Mouse (Mus musculus) embryonic fibroblast, embryonic 13.5 days (primary cell): ENCODE data around the gene Pard3b. TPM values are rescaled to one million over a fixed set of nuclear protein-coding genes. Genes with fewer than 3 reads are reported as not detected.

Source experiments
- H3K27ac ChIP-seq: 2 replicates; pipeline ENCODE4 v1.5.1; 2012; ENCODE audit warnings: low read length, control low read depth, inconsistent platforms; ENCODE audit not compliant: insufficient read depth
- H3K4me1 ChIP-seq: 2 replicates; pipeline ENCODE4 v1.6.1; 2011; ENCODE audit warnings: low read length; ENCODE audit not compliant: control insufficient read depth, insufficient read depth
- H3K4me3 ChIP-seq: 2 replicates; pipeline ENCODE4 v1.5.1; 2011; ENCODE audit warnings: mild to moderate bottlenecking, control low read depth, low read length; ENCODE audit not compliant: insufficient read depth
- CTCF ChIP-seq: IDR thresholded peaks from 2 replicates; pipeline ENCODE4 v1.5.1; 2011; ENCODE audit warnings: mild to moderate bottlenecking, control low read depth, low read length, moderate library complexity, borderline replicate concordance; ENCODE audit not compliant: insufficient read depth
- POLR2A ChIP-seq: IDR thresholded peaks from 2 replicates; pipeline ENCODE4 v1.6.1; 2011; ENCODE audit warnings: low read depth, mild to moderate bottlenecking, control low read depth, low read length, moderate library complexity
- polyA plus RNA-seq: library from polyadenylated mRNA; stranded (reverse); fragments of >200 nt; gene quantifications from 2 replicates; pipeline ENCODE4 v1.2.4, GENCODE M21; 2011; ENCODE audit warnings: low read depth; ENCODE audit not compliant: missing spikeins, insufficient read length

Pard3b gene
- polyA plus RNA-seq, 1 experiment: 6.9 TPM

DNA sequence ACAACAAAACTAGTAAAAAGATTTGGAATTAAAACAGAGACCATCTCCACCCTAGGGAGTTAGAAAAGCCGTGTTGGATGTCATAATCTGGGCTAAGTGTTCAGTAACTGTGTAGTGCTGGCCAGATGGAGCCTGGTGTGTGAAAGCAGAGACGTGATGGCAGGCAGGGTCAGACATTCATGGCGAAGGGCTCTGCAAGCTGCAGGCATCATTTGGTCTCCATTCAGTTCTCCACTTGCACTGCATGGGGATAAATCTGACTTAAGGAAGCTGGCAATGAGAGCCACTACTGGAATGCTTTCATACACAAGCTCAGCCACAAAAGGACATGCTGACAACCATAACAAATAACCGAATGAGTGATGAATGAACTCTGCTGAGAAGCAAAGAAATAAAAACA lies 265.4 kb downstream of the Pard3b start:
- Histone ChIP-seq H3K4me1 (peaks cover 5% of the 10 kb centered on the region), H3K4me3 (no peak overlapping the region), H3K27ac (no peak overlapping the region; the same call in 1 of the 2 replicates)
- TF ChIP-seq POLR2A (no peak), CTCF (no peak)

DNA sequence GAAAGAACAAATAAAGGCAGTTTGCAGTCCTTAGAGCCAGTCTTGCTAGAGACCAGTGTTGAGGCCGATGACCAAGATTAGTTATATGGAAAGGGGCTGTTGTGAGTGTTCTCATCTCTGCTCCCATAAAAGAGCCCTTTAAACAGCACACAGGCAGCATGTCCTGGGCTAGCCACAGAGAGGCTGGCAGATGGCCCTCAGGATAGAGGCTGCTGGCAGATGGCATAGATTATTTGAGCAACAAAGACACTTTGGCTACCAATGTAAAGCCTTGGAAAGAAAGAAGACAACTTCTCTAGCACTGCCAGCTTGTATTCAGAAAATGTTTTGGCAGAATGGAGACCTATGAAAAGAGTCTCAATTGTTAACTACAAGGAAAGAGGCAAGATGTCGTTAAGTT lies 274.3 kb downstream of the Pard3b start:
- no peak overlapping the region for H3K4me3 ChIP-seq
- no peak for TF ChIP-seq POLR2A
- no peak for TF ChIP-seq CTCF
- H3K27ac ChIP-seq: no peak overlapping the region
- H3K4me1 ChIP-seq: no peaks in the 10 kb centered on the region

DNA sequence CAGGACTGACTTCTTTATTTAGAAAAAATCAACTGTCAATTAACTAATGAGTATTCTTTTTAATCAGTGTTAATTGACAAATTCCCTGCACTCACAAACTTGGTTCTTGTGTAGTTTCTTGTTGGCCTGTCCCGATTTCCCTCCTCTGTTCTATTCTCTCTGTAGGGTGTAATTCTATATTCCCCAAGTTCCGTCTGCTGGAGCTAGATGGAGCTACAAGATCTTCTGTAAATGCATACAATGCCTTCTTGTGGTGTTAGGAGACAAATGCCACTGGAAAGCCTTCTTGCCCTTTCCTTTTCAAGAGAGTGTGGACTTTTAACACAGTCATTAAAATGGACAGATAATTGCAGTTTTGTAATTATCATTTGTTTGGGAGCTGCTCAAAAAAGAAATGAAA lies 286.3 kb downstream of the Pard3b start:
- TF ChIP-seq CTCF (no peak), POLR2A (no peak)
- Histone ChIP-seq H3K4me3 (no peak overlapping the region), H3K4me1 (no peaks in the 10 kb centered on the region), H3K27ac (no peak overlapping the region)

DNA sequence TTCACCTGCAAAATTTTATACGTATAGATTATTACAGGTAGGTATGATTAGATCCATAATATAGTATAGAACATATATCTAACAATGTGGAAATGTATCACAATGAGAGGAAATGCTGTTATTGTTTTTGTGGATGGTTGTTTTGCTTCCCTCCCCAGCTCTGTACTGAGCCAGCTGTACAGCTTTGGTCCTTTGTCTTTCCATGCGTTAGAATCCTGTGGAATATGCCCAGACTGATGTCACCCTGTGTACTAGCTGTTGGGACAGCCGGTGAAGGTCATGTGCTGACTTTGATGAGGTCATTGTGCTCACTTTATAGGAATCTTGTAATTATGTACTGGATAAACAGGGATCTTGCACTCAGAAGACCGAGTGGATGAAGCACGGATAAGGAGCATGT lies 286.9 kb downstream of the Pard3b start:
- TF ChIP-seq CTCF (no peak), POLR2A (no peak)
- Histone ChIP-seq H3K27ac (no peak overlapping the region), H3K4me3 (no peak overlapping the region), H3K4me1 (no peaks in the 10 kb centered on the region)

DNA sequence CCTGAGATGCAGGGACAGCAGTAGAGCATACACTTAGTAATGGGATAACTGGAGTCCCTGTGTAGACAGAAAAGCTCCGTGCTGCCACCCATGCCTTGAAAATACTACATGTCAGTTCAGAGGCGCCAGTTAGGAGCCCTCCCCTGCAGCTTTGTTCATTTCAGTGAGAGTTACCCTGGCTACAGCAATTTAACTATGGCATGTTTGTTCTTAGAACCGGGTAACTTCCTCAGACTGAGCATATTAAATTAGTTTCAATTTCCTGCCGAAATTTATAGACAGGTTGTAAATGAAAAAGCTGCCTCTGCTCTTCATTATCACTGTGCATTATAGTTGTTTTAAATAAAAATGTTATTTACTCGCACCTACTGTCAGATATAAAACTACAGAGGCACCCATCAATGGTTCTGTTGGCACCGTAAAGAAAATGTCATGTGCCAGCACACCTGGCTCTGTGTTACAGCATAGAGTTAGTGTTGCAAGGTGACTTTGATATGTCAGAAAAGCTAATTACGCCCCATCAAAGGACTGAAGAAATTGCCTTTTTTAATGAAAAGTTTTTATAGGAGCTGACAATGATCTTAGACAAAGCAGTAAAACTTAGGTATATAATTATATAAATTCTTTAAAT lies 289.6 kb downstream of the Pard3b start:
- H3K4me1 ChIP-seq: no peaks in the 10 kb centered on the region
- H3K27ac ChIP-seq: no peak overlapping the region
- TF ChIP-seq POLR2A (no peak), CTCF (no peak)
- no peak overlapping the region for H3K4me3 ChIP-seq

DNA sequence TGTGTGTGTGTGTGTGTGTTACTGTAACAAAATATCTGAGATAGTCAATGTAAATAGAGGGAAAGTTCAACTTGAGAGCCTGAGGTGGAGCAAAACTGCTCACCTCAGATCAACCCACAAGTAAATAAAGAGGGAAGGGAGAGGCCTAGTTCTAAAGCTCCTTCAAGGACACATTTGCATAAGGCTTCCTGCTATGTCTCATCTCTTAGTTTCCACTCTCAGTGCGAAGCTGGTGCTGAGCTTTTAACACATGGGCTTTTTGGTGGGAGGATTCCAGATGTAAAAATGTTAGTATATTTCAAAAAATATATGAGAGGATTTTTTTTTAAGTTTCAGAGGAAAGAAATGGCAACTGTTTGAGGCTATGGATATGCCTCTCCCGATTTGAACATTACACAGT lies 294.9 kb downstream of the Pard3b start:
- TF ChIP-seq POLR2A (no peak), CTCF (no peak)
- Histone ChIP-seq H3K4me3 (no peak overlapping the region), H3K4me1 (no peaks in the 10 kb centered on the region; the same call in 1 of the 2 replicates), H3K27ac (no peak overlapping the region)

DNA sequence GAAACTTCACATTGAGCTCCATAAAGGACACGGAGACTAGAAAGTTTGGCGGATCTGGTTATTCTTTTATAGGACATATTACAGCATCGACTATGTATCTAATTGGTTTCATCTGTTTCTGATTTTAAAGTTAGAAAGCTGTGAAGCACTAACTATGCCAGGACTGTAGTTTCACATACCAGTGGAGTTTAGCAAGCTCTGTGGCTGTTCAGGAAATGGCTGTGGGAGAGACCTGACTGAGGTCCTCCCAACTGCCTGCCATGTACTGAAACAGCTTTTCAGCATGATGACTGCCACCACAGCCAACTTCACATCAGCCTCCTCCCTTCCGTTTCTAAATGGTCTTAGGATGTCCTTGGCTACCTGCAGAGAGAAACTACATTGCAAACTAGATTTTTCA lies 296.1 kb downstream of the Pard3b start:
- TF ChIP-seq POLR2A (no peak), CTCF (no peak)
- Histone ChIP-seq H3K4me3 (no peak overlapping the region), H3K27ac (peak overlapping the region; percentile 52; the same call in 1 of the 2 replicates), H3K4me1 (no peaks in the 10 kb centered on the region; the same call in 1 of the 2 replicates)

DNA sequence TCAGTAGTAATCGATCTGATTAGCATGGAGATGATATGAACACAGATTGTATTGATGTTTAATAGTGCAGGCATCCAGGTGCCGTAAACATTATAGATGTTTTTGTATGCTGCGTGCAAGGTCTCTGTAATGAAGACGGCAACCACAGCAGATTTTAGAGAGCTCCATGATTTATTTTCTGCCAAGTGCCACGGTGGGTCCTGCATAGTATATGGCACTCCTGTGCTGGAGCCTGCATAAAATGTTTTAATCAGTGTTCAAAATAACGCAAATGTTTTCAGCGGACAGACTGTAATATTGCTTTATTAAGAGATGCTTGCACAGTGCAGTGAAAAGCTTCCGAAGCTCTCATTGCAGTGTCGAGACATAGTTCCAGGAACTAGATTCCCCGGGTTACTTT lies 301.3 kb downstream of the Pard3b start:
- no peaks in the 10 kb centered on the region for H3K4me1 ChIP-seq
- H3K4me3 ChIP-seq: no peak overlapping the region

DNA sequence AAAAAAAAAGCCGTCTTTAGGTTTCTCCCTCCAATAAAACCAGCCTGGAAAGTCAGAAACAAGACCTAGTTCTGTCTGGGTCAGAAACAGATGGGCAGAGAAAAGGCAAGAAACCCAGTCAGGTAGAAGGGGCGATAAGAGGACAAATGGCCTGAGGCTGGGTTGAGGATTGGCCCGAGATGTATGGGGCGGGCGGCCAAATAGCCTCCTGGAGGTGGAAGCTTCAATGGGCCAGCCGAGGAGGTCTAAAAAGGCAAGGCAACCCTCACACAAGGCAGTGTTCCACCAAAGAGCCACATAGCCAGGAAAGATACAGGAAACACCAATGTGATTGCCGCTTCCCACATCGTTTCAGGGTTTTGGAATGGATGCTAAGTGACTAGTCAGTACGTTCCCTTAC lies 322.9 kb downstream of the Pard3b start:
- Histone ChIP-seq H3K4me3 (no peak overlapping the region), H3K27ac (no peak overlapping the region), H3K4me1 (no peaks in the 10 kb centered on the region)
- TF ChIP-seq CTCF: no peak
- no peak for TF ChIP-seq POLR2A

More for the DNA sequence above, 301.3 kb downstream of the Pard3b start:
- H3K27ac ChIP-seq: no peak overlapping the region
- no peak for TF ChIP-seq POLR2A
- TF ChIP-seq CTCF: no peak

DNA sequence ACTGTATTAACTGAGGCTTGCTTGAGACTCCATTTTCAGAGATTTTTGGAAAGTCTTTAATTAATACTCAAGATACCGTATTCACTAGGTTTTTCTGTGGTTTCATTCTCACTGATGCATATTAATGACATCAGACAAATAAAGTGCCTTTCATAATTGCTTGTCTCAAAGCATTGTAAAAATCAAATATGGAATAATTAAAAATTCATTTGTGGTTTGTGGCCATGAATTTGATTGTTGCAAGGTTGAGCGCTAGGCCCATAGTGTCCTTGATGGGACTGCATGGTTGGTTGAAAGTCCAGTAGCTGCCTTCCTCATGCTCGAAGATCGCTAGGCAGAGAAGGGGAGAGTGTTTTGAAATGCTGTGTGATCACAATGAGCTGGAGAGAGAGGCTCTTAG lies 323.9 kb downstream of the Pard3b start:
- no peaks in the 10 kb centered on the region for H3K4me1 ChIP-seq
- no peak overlapping the region for H3K27ac ChIP-seq
- no peak overlapping the region for H3K4me3 ChIP-seq
- TF ChIP-seq POLR2A (no peak), CTCF (no peak)
